Mouse (Mus musculus) thymus, adult 2 months (tissue): ENCODE measurements around the gene Lad1. TPM values are rescaled to one million over a fixed set of nuclear protein-coding genes. Genes with fewer than 3 reads are reported as not detected.

Experiments
- DNase-seq: peaks from one replicate; pipeline ENCODE4 v3.0.0; 2021
- H3K27ac ChIP-seq: fragments of 200-500 bp; 2 replicates; pipeline ENCODE4 v1.5.1; 2012; ENCODE audit warnings: low read length, control low read depth; ENCODE audit not compliant: control insufficient read depth, insufficient read depth
- H3K27me3 ChIP-seq: fragments of 200-500 bp; 2 replicates; pipeline ENCODE4 v1.6.1; 2012; ENCODE audit warnings: mild to moderate bottlenecking, low read length, moderate library complexity, mixed read lengths; ENCODE audit not compliant: control insufficient read depth, insufficient read depth
- H3K36me3 ChIP-seq: fragments of 200-500 bp; 2 replicates; pipeline ENCODE4 v1.6.1; 2012; ENCODE audit warnings: mild to moderate bottlenecking, low read length, moderate library complexity; ENCODE audit not compliant: control insufficient read depth, insufficient read depth
- H3K4me1 ChIP-seq: fragments of 200-500 bp; replicated peaks from 2 replicates; pipeline ENCODE4 v1.6.1; 2012; ENCODE audit warnings: low read length; ENCODE audit not compliant: control insufficient read depth, insufficient read depth
- H3K4me3 ChIP-seq: fragments of 200-500 bp; 2 replicates; pipeline ENCODE4 v1.5.1; 2012; ENCODE audit warnings: mild to moderate bottlenecking, low read length, control low read depth, moderate library complexity; ENCODE audit not compliant: control insufficient read depth, insufficient read depth
- CTCF ChIP-seq: fragments of 200-500 bp; IDR thresholded peaks from 2 replicates; pipeline ENCODE4 v1.5.1; 2012; ENCODE audit warnings: mild to moderate bottlenecking, control low read depth, low read length, moderate library complexity, borderline replicate concordance; ENCODE audit not compliant: control insufficient read depth, poor library complexity, insufficient read depth; ENCODE audit errors: extremely low read depth
- POLR2A ChIP-seq: fragments of 200-500 bp; IDR thresholded peaks from 2 replicates; pipeline ENCODE4 v1.6.1; 2012; ENCODE audit warnings: mild to moderate bottlenecking, low read length, control low read depth, moderate library complexity; ENCODE audit not compliant: control insufficient read depth, poor library complexity, insufficient read depth; ENCODE audit errors: extremely low read depth
- WGBS: fragments of 180-500 bp; shearing (Covaris S2); methylation state at CpG from one replicate; pipeline ENCODE4 v1.1.7; 2018; 5-methylcytosine and 5-hydroxymethylcytosine counted together
- polyA plus RNA-seq: library from polyadenylated mRNA; depleted of rRNA; stranded (reverse); fragments of >200 nt; gene quantifications from 2 replicates; pipeline ENCODE4 v1.2.3, GENCODE M21; 2012

Gene Lad1
- polyA plus RNA-seq, 1 experiment = 38.7 TPM

- TF ChIP-seq CTCF = no peak
- TF ChIP-seq POLR2A = no peak
- no peak for DNase-seq
- Histone ChIP-seq H3K36me3 (no peaks in the 10 kb centered on the region), H3K27ac (no peak overlapping the region), H3K4me3 (no peak overlapping the region), H3K27me3 (no peaks in the 10 kb centered on the region), H3K4me1 (no peaks in the 10 kb centered on the region)
- 82% methylated on average over 5 of the region's 5 CpGs for WGBS
Measured at GRCm38 (mm10) chr1:135861091-135861490, 42.7 kb downstream of the Lad1 start.

DNA sequence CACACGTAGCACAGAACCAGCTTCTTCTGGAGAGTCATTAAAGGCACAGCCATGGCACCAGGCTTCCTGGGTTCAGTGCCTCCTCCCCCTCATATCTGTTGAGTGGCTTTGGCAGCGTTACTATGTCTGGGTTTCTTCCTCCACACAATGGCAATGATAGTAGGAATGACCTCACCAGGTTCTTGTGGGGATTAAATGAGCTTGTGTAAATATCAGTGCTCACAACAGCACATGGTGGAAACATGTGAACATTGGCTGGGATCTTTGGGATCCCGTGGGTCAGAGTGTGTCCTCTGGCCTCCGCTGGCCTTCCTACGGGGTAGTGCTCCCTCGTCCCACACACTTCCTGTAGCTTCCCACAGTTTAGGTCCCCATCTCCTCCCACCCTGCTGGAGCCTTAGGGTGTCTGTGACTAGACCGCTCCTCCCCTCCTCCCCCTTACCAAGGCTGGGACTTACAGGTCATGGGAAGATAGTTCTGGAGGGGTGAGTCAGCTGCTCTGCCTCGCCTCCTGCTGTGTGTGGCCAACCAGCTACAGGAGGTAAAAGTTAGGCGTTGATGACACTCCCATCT is 43.7 kb downstream of the Lad1 start:
- no peaks in the 10 kb centered on the region for H3K36me3 ChIP-seq
- DNase-seq = no peak
- TF ChIP-seq CTCF = no peak
- no peak for TF ChIP-seq POLR2A
- 73% methylated on average over 9 of the region's 9 CpGs for WGBS
- no peak overlapping the region for H3K4me3 ChIP-seq
- H3K27ac ChIP-seq = no peak overlapping the region
- no peaks in the 10 kb centered on the region for H3K4me1 ChIP-seq
- H3K27me3 ChIP-seq = no peaks in the 10 kb centered on the region

DNA sequence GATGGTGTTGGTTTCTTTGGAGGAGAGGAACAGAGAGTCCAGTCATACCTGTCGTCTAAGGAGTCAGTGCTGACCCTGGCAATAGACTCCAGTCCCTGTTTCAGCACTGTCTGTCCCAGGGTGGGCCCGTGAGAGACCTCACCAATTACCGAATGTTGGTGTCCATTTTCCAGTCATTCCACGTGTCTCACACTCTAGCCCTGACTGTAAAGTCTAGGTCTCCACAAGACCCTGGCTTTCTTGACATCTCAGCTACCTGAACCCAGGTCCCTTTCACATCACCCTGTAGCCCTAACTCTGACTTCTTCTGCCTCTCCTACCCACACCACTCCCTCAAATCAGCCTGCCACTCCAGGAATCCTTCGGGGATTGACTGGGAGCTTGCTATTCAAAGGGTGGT is 44.2 kb downstream of the Lad1 start:
- H3K36me3 ChIP-seq = no peaks in the 10 kb centered on the region
- no peak for TF ChIP-seq POLR2A
- TF ChIP-seq CTCF = no peak
- no peaks in the 10 kb centered on the region for H3K4me1 ChIP-seq
- H3K27ac ChIP-seq = no peak overlapping the region
- no peak overlapping the region for H3K4me3 ChIP-seq
- no peak for DNase-seq
- H3K27me3 ChIP-seq = no peaks in the 10 kb centered on the region
- 91% methylated on average over 5 of the region's 5 CpGs for WGBS

DNA sequence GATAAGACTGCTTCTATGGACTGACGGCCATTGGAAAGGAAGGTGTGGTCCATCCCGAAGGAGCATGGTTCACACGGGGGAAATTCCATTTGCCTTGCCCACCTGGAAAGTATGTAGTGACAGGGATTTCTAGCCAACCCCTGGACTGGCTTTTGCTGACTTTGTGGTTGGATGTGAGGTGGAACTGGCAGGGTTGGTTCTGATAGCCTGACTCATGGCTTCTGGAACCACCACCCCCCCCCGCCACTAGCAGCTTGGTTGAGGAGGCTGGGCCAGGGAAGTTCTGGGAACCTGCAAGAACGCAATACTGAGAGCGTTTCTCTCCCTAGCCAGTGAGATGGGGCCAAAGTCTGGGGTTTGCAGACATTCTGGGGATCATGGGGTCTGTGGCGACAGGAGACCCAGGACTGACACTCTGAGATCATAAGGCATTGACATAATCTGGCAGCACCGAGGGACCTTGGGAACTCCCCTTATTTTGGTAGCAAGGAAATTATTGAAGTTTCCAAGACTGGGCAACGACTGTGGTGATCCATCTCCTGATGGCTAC is 45.5 kb downstream of the Lad1 start:
- WGBS = 90% methylated on average over 9 of the region's 9 CpGs
- H3K4me1 ChIP-seq = no peaks in the 10 kb centered on the region
- H3K4me3 ChIP-seq = no peak overlapping the region
- no peak overlapping the region for H3K27ac ChIP-seq
- TF ChIP-seq CTCF = no peak
- TF ChIP-seq POLR2A = no peak
- H3K36me3 ChIP-seq = no peaks in the 10 kb centered on the region
- H3K27me3 ChIP-seq = no peaks in the 10 kb centered on the region
- DNase-seq = no peak

- no peaks in the 10 kb centered on the region for H3K36me3 ChIP-seq
- WGBS = 70% methylated on average over 6 of the region's 6 CpGs
- H3K27me3 ChIP-seq = no peaks in the 10 kb centered on the region
- no peak overlapping the region for H3K27ac ChIP-seq
- H3K4me3 ChIP-seq = no peak overlapping the region
- TF ChIP-seq POLR2A = no peak
- TF ChIP-seq CTCF = no peak
- no peak for DNase-seq
- H3K4me1 ChIP-seq = no peaks in the 10 kb centered on the region
Measured at GRCm38 (mm10) chr1:135864830-135865229, 46.4 kb downstream of the Lad1 start.

- 60% methylated on average over 19 of the region's 19 CpGs for WGBS
- no peaks in the 10 kb centered on the region for H3K36me3 ChIP-seq
- peak; percentile 75 for DNase-seq
- peak; percentile 78 for TF ChIP-seq CTCF
- TF ChIP-seq POLR2A = no peak
- no peak overlapping the region for H3K4me3 ChIP-seq
- H3K4me1 ChIP-seq = no peaks in the 10 kb centered on the region
- H3K27ac ChIP-seq = no peak overlapping the region
- no peaks in the 10 kb centered on the region for H3K27me3 ChIP-seq
Measured at GRCm38 (mm10) chr1:135865518-135866194, 47.3 kb downstream of the Lad1 start.
